Mouse (Mus musculus) CH12.LX (cell line): Measurements from ENCODE around the gene Ctnnd1. TPM values are rescaled to one million over a fixed set of nuclear protein-coding genes. Genes with fewer than 3 reads are reported as not detected.

Experiments
- DNase-seq: peaks from one replicate; pipeline ENCODE4 v3.0.0-alpha.2; 2013; ENCODE audit errors: extremely low read depth
- H3K27ac ChIP-seq: 2 replicates; pipeline ENCODE4 v1.5.1; 2012; ENCODE audit warnings: low read depth, mild to moderate bottlenecking, control low read depth, moderate library complexity; ENCODE audit not compliant: insufficient read depth
- H3K27me3 ChIP-seq: replicated peaks from 2 replicates; pipeline ENCODE3; 2012; ENCODE audit warnings: inconsistent platforms
- H3K36me3 ChIP-seq, 2 experiments: replicated peaks in 1 of 2; 2 replicates each; pipeline versions ENCODE3 to v1.6.1; 2012; ENCODE audit warnings: inconsistent platforms in 1 of 2, low read length in 1 of 2, mild to moderate bottlenecking in 1 of 2, mixed read lengths in 1 of 2, moderate library complexity in 1 of 2; ENCODE audit not compliant: control insufficient read depth in 1 of 2, insufficient read depth in 1 of 2
- H3K4me1 ChIP-seq, 2 experiments: 2 replicates each; pipeline ENCODE4 v1.6.1; 2012; ENCODE audit warnings: inconsistent platforms in 1 of 2, moderate library complexity in 1 of 2; ENCODE audit not compliant: insufficient read depth in 2 of 2, control insufficient read depth in 1 of 2
- H3K4me2 ChIP-seq: 2 replicates; pipeline ENCODE4 v1.6.1; 2012; ENCODE audit warnings: low read depth, mild to moderate bottlenecking, control low read depth; ENCODE audit not compliant: poor library complexity, insufficient read depth, severe bottlenecking
- H3K4me3 ChIP-seq, 3 experiments: fragments of 150-350 bp in 1 of 3; sonication (generic) in 1 of 3; replicated peaks in 1 of 3; 2 replicates each; pipeline versions ENCODE3 to v1.5.1; 2011 to 2012; ENCODE audit warnings: low read depth in 2 of 3, low read length in 2 of 3, mild to moderate bottlenecking in 2 of 3, moderate library complexity in 2 of 3, control low read depth in 1 of 3, improper control_type of control experiment in 1 of 3, inconsistent platforms in 1 of 3, mixed read lengths in 1 of 3; ENCODE audit not compliant: poor library complexity in 1 of 3
- H3K79me2 ChIP-seq: replicated peaks from 2 replicates; pipeline ENCODE4 v1.6.1; 2012; ENCODE audit warnings: mild to moderate bottlenecking, moderate library complexity; ENCODE audit not compliant: control insufficient read depth, poor library complexity, insufficient read depth, severe bottlenecking; ENCODE audit errors: extremely low read depth
- H3K9ac ChIP-seq: 2 replicates; pipeline ENCODE4 v1.6.1; 2012; ENCODE audit warnings: low read depth, mild to moderate bottlenecking, control low read depth, moderate library complexity; ENCODE audit not compliant: insufficient read depth
- H3K9me3 ChIP-seq: replicated peaks from 2 replicates; pipeline ENCODE3; 2012; ENCODE audit warnings: low read length, inconsistent platforms, mixed read lengths
- CHD1 ChIP-seq: IDR thresholded peaks from 2 replicates; pipeline ENCODE4 v1.6.1; 2012; ENCODE audit warnings: low read depth, low read length, improper control_type of control experiment, inconsistent platforms
- CTCF ChIP-seq, 2 experiments: IDR thresholded peaks in 1 of 2; conservative IDR thresholded peaks in 1 of 2; 2 replicates each; pipeline ENCODE4 v1.5.1; 2011 to 2012; ENCODE audit warnings: low read depth in 2 of 2, low read length in 2 of 2, improper control_type of control experiment in 1 of 2, inconsistent platforms in 1 of 2, mild to moderate bottlenecking in 1 of 2, moderate library complexity in 1 of 2
- ELF1 ChIP-seq: IDR thresholded peaks from 2 replicates; pipeline ENCODE4 v1.6.1; 2014; ENCODE audit warnings: low read depth, mild to moderate bottlenecking, inconsistent platforms, low read length, improper control_type of control experiment
- GABPA ChIP-seq: IDR thresholded peaks from 2 replicates; pipeline ENCODE4 v1.6.1; 2012; ENCODE audit warnings: low read depth, low read length, improper control_type of control experiment, inconsistent platforms; ENCODE audit not compliant: insufficient replicate concordance
- MYC ChIP-seq: IDR thresholded peaks from 2 replicates; pipeline ENCODE4 v1.6.1; 2011; ENCODE audit warnings: low read depth, mild to moderate bottlenecking, improper control_type of control experiment, low read length
- NRF1 ChIP-seq: IDR thresholded peaks from 2 replicates; pipeline ENCODE4 v1.6.1; 2014; ENCODE audit warnings: low read depth, mild to moderate bottlenecking, inconsistent platforms, low read length, improper control_type of control experiment, moderate library complexity
- PAX5 ChIP-seq: IDR thresholded peaks from 2 replicates; pipeline ENCODE4 v1.6.1; 2012; ENCODE audit warnings: low read length, inconsistent platforms, mixed read lengths
- POLR2A ChIP-seq: IDR thresholded peaks from 2 replicates; pipeline ENCODE4 v1.6.1; 2011; ENCODE audit warnings: low read depth, mild to moderate bottlenecking, improper control_type of control experiment, low read length
- POLR2AphosphoS2 ChIP-seq: IDR thresholded peaks from 2 replicates; pipeline ENCODE4 v1.6.1; 2011; ENCODE audit warnings: low read depth, low read length, improper control_type of control experiment
- RCOR1 ChIP-seq: conservative IDR thresholded peaks from 2 replicates; pipeline ENCODE4 v1.6.1; 2012; ENCODE audit warnings: low read depth, mild to moderate bottlenecking, inconsistent platforms, low read length, improper control_type of control experiment
- SIN3A ChIP-seq: IDR thresholded peaks from 2 replicates; pipeline ENCODE4 v1.6.1; 2012; ENCODE audit warnings: low read length, improper control_type of control experiment, inconsistent platforms
- ZC3H11A ChIP-seq: IDR thresholded peaks from 2 replicates; pipeline ENCODE4 v1.6.1; 2012; ENCODE audit warnings: low read depth, mild to moderate bottlenecking, inconsistent platforms, low read length, improper control_type of control experiment
- ZNF384 ChIP-seq: IDR thresholded peaks from 2 replicates; pipeline ENCODE4 v1.6.1; 2012; ENCODE audit warnings: low read depth, low read length, improper control_type of control experiment, inconsistent platforms
- dilution Hi-C: fragments of 300-500 bp; cut with MboI; formaldehyde crosslinking; loops from 2 replicates; pipeline ENCODE4 v1.14.3; 2020; ENCODE audit warnings: low sequenced_read_pairs; ENCODE audit not compliant: extremely low pct_unique_long_range_greater_than_20kb, extremely low pct_ligation_motif_present
- in situ Hi-C: fragments of 300-500 bp; cut with MboI; formaldehyde crosslinking; loops from 3 replicates; pipeline ENCODE4 v1.14.3; 2019; ENCODE audit warnings: low sequenced_read_pairs, low pct_ligation_motif_present, low pct_unique_long_range_greater_than_20kb, mixed read lengths
- polyA plus RNA-seq: library from polyadenylated mRNA; unstranded; fragments of >175 nt; gene quantifications from 2 replicates; pipeline ENCODE4 v1.2.1, GENCODE M21; 2012; ENCODE audit warnings: low read depth; ENCODE audit not compliant: insufficient read length
- total RNA-seq, 2 experiments: library from RNA; depleted of rRNA; stranded (reverse); fragments of 300-350 nt in 1 of 2; fragments of >200 nt in 1 of 2; gene quantifications; 2 replicates each; pipeline ENCODE4 v1.2.3; 2012 to 2014

Gene Ctnnd1
- total and polyA plus RNA-seq, 3 experiments, result 0.38 to 2.8 (median 1.2) TPM

DNA sequence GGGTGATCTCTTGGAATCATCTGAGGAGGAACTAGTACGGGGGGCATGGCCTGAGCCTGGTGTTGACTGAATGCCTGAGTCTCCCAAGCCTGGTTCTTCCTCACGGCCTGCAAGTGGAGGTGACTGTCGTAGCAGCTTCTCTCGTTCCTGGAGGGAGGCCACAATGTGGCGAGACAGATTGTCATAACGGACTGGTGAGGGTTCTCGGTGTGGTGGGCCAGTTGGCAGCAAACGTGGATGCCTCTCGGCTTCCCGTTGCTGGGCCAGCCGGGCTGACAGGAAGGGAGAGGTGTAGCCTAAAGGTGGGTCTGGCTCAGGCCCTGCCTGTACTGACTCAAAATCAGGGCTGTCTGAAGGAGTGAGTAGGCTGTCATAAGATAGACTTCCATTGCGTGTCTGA, 39.5 kb upstream of the Ctnnd1 start:
- no peak for DNase-seq
- dilution Hi-C loops (no loop called here), in situ Hi-C loops (no loop called here)
- no peaks in the 10 kb centered on the region for H3K9me3 ChIP-seq
- H3K27me3 ChIP-seq, result no peaks in the 10 kb centered on the region
- H3K4me3 ChIP-seq, result no peak overlapping the region
- no peak overlapping the region for H3K9ac ChIP-seq
- H3K36me3 ChIP-seq, result peaks cover 67 to 93% of the 10 kb centered on the region in 2 experiments
- H3K27ac ChIP-seq, result no peak overlapping the region
- 0 out of 2 replicates have a peak, but pooled peaks cover 2% of the 10 kb centered on the region for H3K79me2 ChIP-seq
- TF ChIP-seq MYC (no peak), ZNF384 (no peak), POLR2A (peak; percentile 19; the same call in 1 of the 2 replicates)
- H3K4me1 ChIP-seq, result peaks cover 0 to 4% of the 10 kb centered on the region in 2 experiments; a peak in 1 of 4 replicates
- H3K4me2 ChIP-seq, result no peak overlapping the region

DNA sequence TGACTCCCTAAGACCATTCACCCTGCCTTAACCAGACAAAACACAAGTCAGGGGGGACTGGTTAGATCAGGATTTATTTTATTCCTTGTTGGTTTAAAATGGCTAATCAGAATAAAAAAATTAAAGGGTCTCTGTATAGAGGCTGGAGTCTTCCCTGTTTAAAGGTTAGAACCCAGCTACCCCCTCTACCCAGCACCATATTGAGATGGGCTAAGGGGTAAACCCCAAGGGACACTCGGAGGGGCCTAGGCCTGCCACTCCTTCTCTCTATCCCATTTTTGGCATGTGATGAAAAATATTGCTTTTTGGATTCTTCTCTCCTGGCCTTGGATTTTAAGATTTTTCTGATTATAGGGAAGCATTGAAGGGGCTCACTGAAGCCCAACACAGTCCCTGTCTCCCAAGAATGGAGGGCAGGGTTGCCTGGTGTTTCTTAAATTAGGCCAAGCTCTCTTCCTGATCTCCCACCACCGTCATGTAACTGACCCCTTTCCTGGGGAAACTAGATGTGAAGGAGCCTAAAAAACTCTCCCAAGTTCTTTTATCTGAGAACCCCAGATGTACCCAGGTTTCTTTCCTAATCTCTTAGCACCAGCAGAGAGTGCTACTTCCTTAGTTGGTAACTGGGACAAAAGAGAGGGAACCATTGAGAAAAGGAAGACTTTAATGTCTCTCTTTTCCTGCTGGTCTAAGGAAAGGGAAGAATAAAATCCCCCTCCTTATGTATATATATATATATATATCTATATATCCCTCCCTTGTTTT, 37.7 kb upstream of the Ctnnd1 start:
- in situ Hi-C loops, result no loop called here
- Histone ChIP-seq H3K79me2 (0 out of 2 replicates have a peak, but pooled peaks cover 2% of the 10 kb centered on the region), H3K27me3 (no peaks in the 10 kb centered on the region), H3K4me2 (no peak overlapping the region)
- TF ChIP-seq ELF1 (no peak), GABPA (no peak), SIN3A (no peak), POLR2AphosphoS2 (no peak; the same call in 1 of the 2 replicates), NRF1 (no peak), PAX5 (no peak), MYC (no peak), CHD1 (no peak), ZNF384 (no peak), RCOR1 (no peak), CTCF (conservative IDR thresholded peaks at IDR 0.05 in 1 of 2, IDR thresholded peaks at IDR 0.05 in 1 of 2; ENCODE audit: low read depth in 2 of 2, low read length in 2 of 2) (no peak), ZC3H11A (no peak)
- TF ChIP-seq, all 38 proteins: peak for 0
- Histone ChIP-seq H3K27ac (no peak overlapping the region), H3K36me3 (peaks cover 59 to 89% of the 10 kb centered on the region in 2 experiments), H3K9me3 (no peaks in the 10 kb centered on the region), H3K9ac (no peak overlapping the region), H3K4me3 (no peak overlapping the region), H3K4me1 (peaks cover 0 to 4% of the 10 kb centered on the region in 2 experiments; a peak in 1 of 4 replicates)
- dilution Hi-C loops, result no loop called here
- DNase-seq, result no peak
